Mouse (Mus musculus) Muller cell, postnatal 12 days (primary cell): ENCODE data around the gene Umps.

ENCODE experiments used
- DNase-seq: peaks from one replicate; pipeline ENCODE4 v3.0.0-alpha.2; 2015; ENCODE audit errors: inconsistent ontology term

Umps gene

DNA sequence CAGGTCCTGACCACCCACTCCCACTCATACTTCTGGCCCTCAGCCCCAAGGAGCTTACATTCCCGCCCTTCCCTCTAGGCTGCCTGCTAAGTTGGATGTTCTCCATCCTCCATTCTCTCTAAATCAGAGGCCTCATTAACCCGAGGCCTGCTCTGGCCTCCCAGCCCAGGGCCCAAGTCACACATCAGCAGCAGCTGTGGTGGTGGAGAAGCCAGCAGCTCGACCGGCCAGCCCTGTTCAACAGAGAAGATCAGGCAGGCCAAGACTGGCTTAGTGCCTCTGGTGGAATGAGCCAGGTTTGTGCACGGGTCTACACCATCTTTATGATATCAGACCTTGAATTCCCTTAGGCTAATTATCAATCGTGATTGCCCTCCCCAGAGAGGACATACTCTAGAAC lies 36.1 kb downstream of the Umps start:
- no peak for DNase-seq

DNA sequence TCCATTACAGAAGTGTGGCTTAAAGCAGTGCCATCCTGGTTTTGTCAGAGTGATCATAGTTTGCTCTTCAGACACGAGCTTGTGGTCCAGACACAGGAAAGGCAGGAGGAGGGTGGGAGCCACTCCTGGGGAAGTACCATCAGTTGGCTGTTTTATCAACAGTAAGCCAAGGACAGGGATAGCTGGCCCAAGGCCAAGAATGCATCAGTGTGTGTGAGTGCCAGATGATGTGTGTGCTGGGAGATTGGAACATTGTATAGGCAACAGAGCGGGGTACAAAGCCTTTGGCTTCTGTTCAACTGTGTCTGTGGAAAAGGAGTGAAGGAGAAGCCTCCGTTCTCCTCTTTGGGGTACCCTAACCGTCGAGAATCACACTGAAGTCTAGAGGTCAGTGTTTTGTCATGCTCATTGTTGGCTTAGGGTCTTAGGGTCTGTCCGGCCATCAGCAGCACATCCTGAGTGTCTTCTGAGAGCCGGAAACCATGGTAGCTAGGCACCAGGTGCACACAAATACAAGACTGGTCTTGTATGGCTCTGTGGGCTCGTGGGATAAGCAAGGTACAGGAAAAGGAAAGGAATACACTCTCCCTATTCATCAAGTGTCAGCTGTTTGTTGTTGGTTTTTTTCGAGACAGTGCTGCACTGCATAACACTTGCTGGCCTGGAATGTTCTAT lies 37.9 kb downstream of the Umps start:
- DNase-seq: peak; percentile 37

DNA sequence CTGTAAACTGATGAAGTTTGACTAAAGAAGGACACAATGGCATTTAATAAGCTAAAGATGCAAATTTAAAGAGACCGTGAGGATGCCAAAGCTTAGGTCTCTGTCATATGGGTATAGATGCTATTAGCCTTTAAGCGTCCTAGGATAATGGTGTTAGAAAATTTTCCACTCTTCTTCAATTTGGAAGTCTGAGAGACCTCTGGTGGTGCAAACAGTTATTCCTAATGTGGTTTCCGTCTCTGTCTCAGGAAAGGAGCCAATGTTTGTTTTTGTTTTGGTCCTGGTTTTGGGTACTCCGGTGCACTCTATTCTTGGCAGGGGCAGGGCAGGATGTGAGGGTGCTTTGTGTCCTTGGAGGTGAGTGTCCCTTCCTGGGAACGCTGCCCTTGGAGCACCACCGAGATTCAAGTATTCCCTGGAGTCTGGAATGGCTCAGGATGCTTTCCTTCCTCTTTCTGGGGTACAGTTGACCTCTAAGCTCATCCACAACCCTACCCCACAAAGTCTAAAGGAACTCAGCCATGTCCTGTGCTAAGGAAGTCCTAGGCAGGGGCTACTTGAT lies 39.5 kb downstream of the Umps start:
- no peak for DNase-seq

DNA sequence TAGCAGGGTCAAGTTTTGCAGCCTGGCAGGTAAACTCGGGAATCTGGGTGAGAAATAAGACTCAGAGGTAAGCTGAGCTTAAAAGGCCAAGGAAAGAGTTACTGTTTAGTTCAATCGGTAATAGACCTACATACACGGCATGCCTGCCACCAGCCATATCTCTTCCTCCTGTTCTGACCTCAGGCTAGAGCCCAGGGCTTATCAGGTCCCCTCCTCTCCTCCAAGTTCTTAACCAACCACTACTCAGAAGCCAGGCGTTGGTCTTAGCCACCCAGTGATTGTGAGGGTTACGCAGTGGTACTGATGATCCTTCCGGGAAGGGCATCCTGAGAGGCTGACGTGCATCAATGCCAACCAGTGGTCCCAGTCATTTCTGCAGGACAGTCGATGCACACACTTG lies 43.1 kb downstream of the Umps start:
- no peak for DNase-seq

- DNase-seq: no peak
These were observed 43.9 kb downstream of the Umps start for GRCm38 (mm10) chr16:33923001-33923316.

- peak; percentile 44 for DNase-seq
These were observed 44.5 kb downstream of the Umps start for GRCm38 (mm10) chr16:33922111-33923000.

DNA sequence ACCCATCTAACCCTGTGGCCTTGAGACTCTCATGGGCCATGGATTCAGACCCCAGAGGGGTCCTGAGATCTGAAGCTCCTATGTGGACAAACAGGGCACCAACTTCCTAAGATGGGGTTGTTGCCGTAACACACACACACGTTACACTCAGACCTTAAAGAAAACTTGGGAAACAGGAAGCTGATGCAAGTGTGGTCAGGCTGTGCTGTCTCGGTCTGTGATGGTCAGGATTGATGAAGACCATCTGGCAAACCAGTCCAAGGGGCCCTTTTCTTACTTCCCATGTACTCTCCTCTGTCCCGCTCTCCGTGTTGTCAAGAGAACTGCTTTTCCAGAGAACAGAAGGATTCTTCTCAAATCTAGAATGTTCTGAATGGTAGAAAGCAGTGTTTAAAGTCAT lies 45.3 kb downstream of the Umps start:
- no peak for DNase-seq

- no peak for DNase-seq
These were observed 48.9 kb downstream of the Umps start for GRCm38 (mm10) chr16:33917926-33918325.

GRCm38 (mm10) chr16:33917390-33917789 lies 49.4 kb downstream of the Umps start:
- no peak for DNase-seq

- peak; percentile 99 for DNase-seq
These were observed 50.2 kb downstream of the Umps start for GRCm38 (mm10) chr16:33916473-33917251.

DNA sequence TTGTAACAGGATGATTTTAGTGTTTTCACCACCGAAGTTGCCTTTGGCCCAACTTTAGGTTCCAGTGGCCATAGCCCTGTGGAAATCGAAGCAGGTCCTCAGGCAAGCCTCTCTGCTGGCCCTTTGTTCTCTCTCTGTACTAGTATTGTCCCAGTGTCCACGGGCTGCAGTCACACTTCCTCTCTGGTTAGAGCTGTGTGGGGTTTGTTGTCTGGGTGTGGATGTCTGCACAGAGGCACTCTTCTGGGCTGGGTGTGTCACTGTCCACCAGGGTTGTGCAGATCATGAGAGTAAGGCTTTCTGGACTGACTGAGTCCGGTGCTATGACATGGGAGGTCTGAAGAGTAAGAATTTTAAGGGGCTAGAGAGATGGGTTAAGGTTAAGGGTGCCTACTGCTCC lies 51.8 kb downstream of the Umps start:
- no peak for DNase-seq

DNA sequence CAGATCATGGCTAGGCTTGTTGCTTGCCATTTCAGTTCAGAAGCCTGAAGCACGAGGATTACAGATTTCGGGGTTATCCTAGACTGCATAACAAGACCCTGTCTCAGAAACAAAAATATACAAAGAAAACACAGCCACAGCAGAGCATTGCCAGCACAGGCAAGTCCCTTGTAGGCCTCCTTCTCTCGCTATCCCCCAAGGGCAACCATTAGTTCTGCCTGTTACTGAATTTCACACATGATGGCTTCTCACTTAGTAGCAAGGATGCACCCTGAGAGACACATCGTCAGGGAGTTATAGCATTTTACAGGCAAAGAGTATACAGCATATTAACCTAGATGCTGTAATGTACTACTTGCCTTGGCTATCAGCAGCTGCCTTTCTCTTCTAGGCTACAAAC lies 58.6 kb downstream of the Umps start:
- DNase-seq: no peak
